Mouse (Mus musculus) stomach, embryonic 15.5 days (tissue): Measurements from ENCODE around the gene Inpp1. TPM values are rescaled to one million over a fixed set of nuclear protein-coding genes. Genes with fewer than 3 reads are reported as not detected.

ENCODE experiments used
- polyA plus RNA-seq: library from polyadenylated mRNA; unstranded; fragments of >200 nt; fragmentation: Nextera tagmentation; extraction: Ambion mirVana; gene quantifications from 2 replicates; pipeline ENCODE4 v1.2.1, GENCODE M21; 2015

The Inpp1 gene
- polyA plus RNA-seq, 1 experiment from 2014 or later, result 15.9 TPM

Other genes starting within 250 kb of the Inpp1 start
- gene Nemp2, start 187.0 kb downstream of the Inpp1 start, polyA plus RNA-seq, result 7.4 and 9.3 TPM in 2 replicates
- gene Mfsd6, start 90.2 kb downstream of the Inpp1 start, polyA plus RNA-seq, result 4.0 and 5.0 TPM in 2 replicates
- gene Hibch, start 27.2 kb upstream of the Inpp1 start, polyA plus RNA-seq, result 22.3 and 25.2 TPM in 2 replicates
- 13.5 and 14.5 TPM in 2 replicates for gene 1700019D03Rik, start 202.5 kb upstream of the Inpp1 start, polyA plus RNA-seq
- gene Mstn, start 244.0 kb upstream of the Inpp1 start, polyA plus RNA-seq, result 0.06 and 0.45 TPM in 2 replicates